Comparison of ENCODE assay signal across 24 mouse cellular contexts in genomic region chr1:35842707-35843106, GRCm38 (mm10).
"Had no signal": no experiment of that assay in that cellular context is flagged by ENCODE, and none has a peak within 500 bp of the region (broad histone marks: within the 10 kb centered on the region; RNA-seq: fewer than 3 reads in every experiment).

No protein-coding gene starts in this region.

- H3K4me1 ChIP-seq: limb, embryonic 12.5 days; limb, embryonic 15.5 days; liver, embryonic 15.5 days; lung, embryonic 15.5 days; midbrain, embryonic 10.5 days; midbrain, embryonic 13.5 days; neural tube, embryonic 13.5 days; stomach, embryonic 15.5 days had no signal

- H3K9ac ChIP-seq: limb, embryonic 12.5 days; limb, embryonic 15.5 days; liver, embryonic 15.5 days; lung, embryonic 15.5 days; midbrain, embryonic 13.5 days; neural tube, embryonic 13.5 days; stomach, embryonic 15.5 days had no signal

- H3K9me3 ChIP-seq: liver, embryonic 15.5 days; lung, embryonic 15.5 days; midbrain, embryonic 13.5 days; neural tube, embryonic 13.5 days; stomach, embryonic 15.5 days had no signal

- H3K4me2 ChIP-seq: limb, embryonic 12.5 days; limb, embryonic 15.5 days; liver, embryonic 15.5 days; lung, embryonic 15.5 days; midbrain, embryonic 13.5 days; neural tube, embryonic 13.5 days; stomach, embryonic 15.5 days had no signal

- ATAC-seq: intestine, embryonic 16.5 days; midbrain, embryonic 13.5 days; midbrain, embryonic 16.5 days had no signal

- DNase-seq: kidney, adult 18-20 months; kidney, adult 9 months; kidney, postnatal 25 days; layer of hippocampus, adult 9-11 months; left cerebral cortex, postnatal 4 days; lung, adult 18-20 months; lung, postnatal 10 days; lung, postnatal 4 days; retina, postnatal 1 day; right cerebral cortex, postnatal 25 days; spleen, adult 18-20 months; thymus, postnatal 25 days had no signal

- H3K27me3 ChIP-seq: limb, embryonic 12.5 days; limb, embryonic 15.5 days; liver, embryonic 15.5 days; lung, embryonic 15.5 days; midbrain, embryonic 13.5 days; neural tube, embryonic 13.5 days; stomach, embryonic 15.5 days had no signal

- H3K27ac ChIP-seq: layer of hippocampus, adult 2 months; limb, embryonic 12.5 days; limb, embryonic 15.5 days; liver, embryonic 15.5 days; lung, embryonic 15.5 days; midbrain, embryonic 10.5 days; midbrain, embryonic 13.5 days; neural tube, embryonic 13.5 days; stomach, embryonic 15.5 days had no signal

- H3K36me3 ChIP-seq: limb, embryonic 12.5 days; limb, embryonic 15.5 days; liver, embryonic 15.5 days; lung, embryonic 15.5 days; midbrain, embryonic 10.5 days; midbrain, embryonic 13.5 days; neural tube, embryonic 13.5 days; stomach, embryonic 15.5 days had no signal

- H3K4me3 ChIP-seq: layer of hippocampus, adult 2 months; limb, embryonic 12.5 days; limb, embryonic 15.5 days; liver, embryonic 15.5 days; lung, embryonic 15.5 days; midbrain, embryonic 10.5 days; midbrain, embryonic 13.5 days; myocyte; neural tube, embryonic 13.5 days; stomach, embryonic 15.5 days had no signal
